10 mouse cellular contexts compared by ENCODE assay signal in the genomic region with DNA sequence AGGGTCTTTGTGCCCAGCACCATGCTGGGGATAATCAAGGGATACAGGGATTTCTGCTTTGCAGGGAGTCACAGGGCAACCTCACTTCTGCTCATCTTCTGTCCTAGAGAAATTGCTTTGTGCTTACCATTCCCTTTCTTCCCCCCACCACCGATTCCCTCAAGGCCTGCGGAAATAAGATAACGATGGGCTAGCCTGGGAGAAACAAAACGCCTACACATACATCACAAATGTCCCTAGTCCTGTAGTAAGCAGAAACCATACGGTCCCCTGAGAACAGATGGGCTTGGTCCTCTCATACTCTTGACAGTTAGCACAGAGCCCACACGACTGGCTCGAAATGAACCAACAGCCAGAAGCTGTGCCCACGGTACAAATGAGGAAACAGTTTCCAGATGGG. TPM values are rescaled to one million over a fixed set of nuclear protein-coding genes. Genes with fewer than 3 reads are reported as not detected.
DNase-seq lines count a peak whose midpoint lies in the region; ATAC-seq lines count a peak whose summit lies in the region.
"Had no signal": no experiment of that assay in that cellular context is flagged by ENCODE, and none has a peak within 500 bp of the region (broad histone marks: within the 10 kb centered on the region; RNA-seq: fewer than 3 reads in every experiment).

No protein-coding gene starts in this region.

- 12% methylated on average over 8 of the region's 8 CpGs for WGBS in liver, embryonic 15.5 days (ENCODE audit: insufficient replicate concordance)
- whole genome bisulfite sequencing in neural tube, embryonic 15.5 days = 70% methylated on average over 8 of the region's 8 CpGs

- peaks cover 20% of the 10 kb centered on the region for H3K36me3 ChIP-seq in liver, embryonic 15.5 days (replicated peaks)
- H3K36me3 ChIP-seq in neural tube, embryonic 15.5 days = no peaks in the 10 kb centered on the region
- H3K36me3 ChIP-seq: embryonic facial prominence, embryonic 15.5 days had no signal

- H3K27ac ChIP-seq in liver, embryonic 15.5 days (replicated peaks) = peak overlapping the region; percentile 86
- no peak overlapping the region for H3K27ac ChIP-seq in neural tube, embryonic 15.5 days (replicated peaks)
- H3K27ac ChIP-seq: embryonic facial prominence, embryonic 15.5 days; hindbrain, embryonic 14.5 days had no signal

- H3K27me3 ChIP-seq in liver, embryonic 15.5 days = 0 out of 2 replicates have a peak, but pooled peaks cover 13% of the 10 kb centered on the region
- peaks cover 50% of the 10 kb centered on the region for H3K27me3 ChIP-seq in neural tube, embryonic 15.5 days (replicated peaks)

- DNase-seq in heart, adult 11 months = peak; percentile 80
- DNase-seq in heart, postnatal 25 days (ENCODE audit: low spot score) = no peak
- peak; percentile 20 for DNase-seq in 416B (ENCODE audit: low read depth)
- DNase-seq in c-Kit-positive CD71-positive TER-119-positive erythroid progenitor cells, embryonic 14.5 days (ENCODE audit: low spot score) = peak; percentile 74
- DNase-seq in ovary, postnatal 36 days (ENCODE audit: low spot score) = no peak
- DNase-seq in adrenal gland, postnatal 14 days = no peak

- peak overlapping the region; percentile 59 for H3K9ac ChIP-seq in liver, embryonic 15.5 days
- H3K9ac ChIP-seq in neural tube, embryonic 15.5 days (replicated peaks) = no peak overlapping the region
- H3K9ac ChIP-seq: embryonic facial prominence, embryonic 15.5 days; hindbrain, embryonic 14.5 days had no signal

- H3K4me2 ChIP-seq in liver, embryonic 15.5 days = peak overlapping the region; percentile 79
- no peak overlapping the region for H3K4me2 ChIP-seq in neural tube, embryonic 15.5 days
- H3K4me2 ChIP-seq: embryonic facial prominence, embryonic 15.5 days; hindbrain, embryonic 14.5 days had no signal

- peak overlapping the region; percentile 45 for H3K4me3 ChIP-seq in liver, embryonic 15.5 days (replicated peaks)
- no peak overlapping the region for H3K4me3 ChIP-seq in neural tube, embryonic 15.5 days (replicated peaks)
- H3K4me3 ChIP-seq: embryonic facial prominence, embryonic 15.5 days had no signal

- no peaks in the 10 kb centered on the region for H3K9me3 ChIP-seq in liver, embryonic 15.5 days (replicated peaks)
- H3K9me3 ChIP-seq in neural tube, embryonic 15.5 days (replicated peaks) = no peaks in the 10 kb centered on the region
- H3K9me3 ChIP-seq: embryonic facial prominence, embryonic 15.5 days had no signal

- H3K4me1 ChIP-seq in liver, embryonic 15.5 days (replicated peaks) = peaks cover 65% of the 10 kb centered on the region
- peaks cover 6% of the 10 kb centered on the region for H3K4me1 ChIP-seq in neural tube, embryonic 15.5 days

- peak; percentile 89 for ATAC-seq in liver, embryonic 15.5 days (ENCODE audit: insufficient read depth)
- no peak for ATAC-seq in neural tube, embryonic 15.5 days (ENCODE audit: low FRiP score)

- intact Hi-C loops in heart, postnatal 25 days (cut with DNase I) = no loop called here

RNA-seq across cellular contexts. Expression of a gene that starts 8.0 kb away (rescaled TPM):
- total RNA-seq in heart, postnatal 25 days (2021) = 1 to 10 TPM; 3.7 to 4.0 TPM
- 26.5 and 31.0 TPM in 2 replicates for polyA plus RNA-seq in liver, embryonic 15.5 days (2015; fragmentation: Nextera tagmentation; extraction: Ambion mirVana)
- polyA plus RNA-seq in neural tube, embryonic 15.5 days (2015; fragmentation: Nextera tagmentation; extraction: Ambion mirVana) = 1.0 and 1.7 TPM in 2 replicates
- total RNA-seq in adrenal gland, postnatal 14 days (2021) = 5.2 and 7.3 TPM in 2 replicates

RNA-seq across cellular contexts. Expression of a gene that starts 40.3 kb away (rescaled TPM):
- 1 to 10 TPM in 1 of 2 experiments, not detected in 1; 1.0 TPM for total RNA-seq in heart, postnatal 25 days (2021)
- 25.4 and 25.5 TPM in 2 replicates for polyA plus RNA-seq in liver, embryonic 15.5 days (2015; fragmentation: Nextera tagmentation; extraction: Ambion mirVana)
- polyA plus RNA-seq in neural tube, embryonic 15.5 days (2015; fragmentation: Nextera tagmentation; extraction: Ambion mirVana) = 3.0 and 6.7 TPM in 2 replicates
- total RNA-seq in adrenal gland, postnatal 14 days (2021) = 0.53 and 2.4 TPM in 2 replicates

RNA-seq across cellular contexts. Expression of a gene that starts 48.2 kb away (rescaled TPM):
- total RNA-seq in heart, postnatal 25 days (2021) = under 1 TPM; 0.16 to 0.22 TPM
- polyA plus RNA-seq in liver, embryonic 15.5 days (2015; fragmentation: Nextera tagmentation; extraction: Ambion mirVana) = 8.9 and 9.5 TPM in 2 replicates
- polyA plus RNA-seq in neural tube, embryonic 15.5 days (2015; fragmentation: Nextera tagmentation; extraction: Ambion mirVana) = 1.1 and 5.5 TPM in 2 replicates
- 1.9 and 2.3 TPM in 2 replicates for total RNA-seq in adrenal gland, postnatal 14 days (2021)

Comparison
In these comparisons a context has a peak if more than half of its experiments do, and no peak if none do; other contexts are left out.
1. DNase-seq: peak in heart, adult 11 months (single experiment), 416B (single experiment) and c-Kit-positive CD71-positive TER-119-positive erythroid progenitor cells, embryonic 14.5 days (single experiment); none in heart, postnatal 25 days (single experiment), ovary, postnatal 36 days (single experiment) and adrenal gland, postnatal 14 days (single experiment).